Mouse (Mus musculus): ENCODE measurements around the gene Grid2. TPM values are rescaled to one million over a fixed set of nuclear protein-coding genes. Genes with fewer than 3 reads are reported as not detected.

Gene Grid2
- total and polyA plus RNA-seq, 3 experiments, result not detected

- Histone ChIP-seq H3K79me2 (ENCODE audit: control insufficient read depth, insufficient read depth, low read length, poor library complexity) (no peaks in the 10 kb centered on the region), H3K4me1 (ENCODE audit: control insufficient read depth in 1 of 2, insufficient read depth in 2 of 2, low read length in 2 of 2) (no peaks in the 10 kb centered on the region), H3K4me3 (ENCODE audit: control insufficient read depth in 1 of 2, insufficient read depth in 1 of 2, low read depth in 2 of 2, low read length in 2 of 2) (no peak overlapping the region), H3K36me3 (ENCODE audit: control insufficient read depth in 1 of 2, insufficient read depth in 2 of 2, low read length in 2 of 2) (no peaks in the 10 kb centered on the region), H3K9ac (ENCODE audit: control insufficient read depth, low read depth, low read length, poor library complexity, severe bottlenecking) (no peak overlapping the region), H3K27me3 (ENCODE audit: control insufficient read depth in 1 of 2, insufficient read depth in 2 of 2, low read length in 2 of 2) (no peaks in the 10 kb centered on the region), H3K27ac (ENCODE audit: control insufficient read depth, low read depth, low read length) (no peak overlapping the region), H3K9me3 (replicated peaks; ENCODE audit: insufficient read depth, low read length) (no peaks in the 10 kb centered on the region)
- no peak for DNase-seq (ENCODE audit: low read depth, low spot score)
- TF ChIP-seq POLR2AphosphoS5 (IDR thresholded peaks at IDR 0.05; ENCODE audit: borderline replicate concordance, low read depth, low read length), result no peak
- no peak for TF ChIP-seq POLR2AphosphoS2 (IDR thresholded peaks at IDR 0.05; ENCODE audit: low read length)
- no peak for TF ChIP-seq ZC3H11A (IDR thresholded peaks at IDR 0.05; ENCODE audit: low read depth, low read length)
- TF ChIP-seq MAX (IDR thresholded peaks at IDR 0.05; ENCODE audit: low read length), result no peak
- TF ChIP-seq POLR2A (IDR thresholded peaks at IDR 0.05; ENCODE audit: control insufficient read depth in 1 of 2, insufficient read depth in 1 of 2, low read depth in 1 of 2, low read length in 2 of 2, poor library complexity in 1 of 2), result no peak
- TF ChIP-seq MYB (IDR thresholded peaks at IDR 0.05; ENCODE audit: low read depth, low read length), result no peak
- no peak for TF ChIP-seq BHLHE40 (IDR thresholded peaks at IDR 0.05; ENCODE audit: borderline replicate concordance, low read depth, low read length)
- no peak for TF ChIP-seq TCF12 (IDR thresholded peaks at IDR 0.05; ENCODE audit: low read depth, low read length)
- TF ChIP-seq MEF2A (IDR thresholded peaks at IDR 0.05; ENCODE audit: extremely low read depth, insufficient replicate concordance, low read depth, low read length, poor library complexity, severe bottlenecking), result no peak
- no peak for TF ChIP-seq ZNF384 (IDR thresholded peaks at IDR 0.05; ENCODE audit: low read depth, low read length)
- TF ChIP-seq UBTF (IDR thresholded peaks at IDR 0.05; ENCODE audit: borderline replicate concordance, insufficient read depth, low read depth, low read length), result no peak
- no peak for TF ChIP-seq RAD21 (IDR thresholded peaks at IDR 0.05; ENCODE audit: low read depth, low read length)
- no peak for TF ChIP-seq SMC3 (IDR thresholded peaks at IDR 0.05; ENCODE audit: low read depth, low read length)
- no peak for TF ChIP-seq GATA1 (IDR thresholded peaks at IDR 0.05; ENCODE audit: low read depth, low read length)
- TF ChIP-seq HCFC1 (IDR thresholded peaks at IDR 0.05; ENCODE audit: low read depth, low read length), result no peak
- TF ChIP-seq NRF1 (IDR thresholded peaks at IDR 0.05; ENCODE audit: insufficient read depth, low read depth, low read length, poor library complexity, severe bottlenecking), result no peak
- TF ChIP-seq TAL1 (IDR thresholded peaks at IDR 0.05; ENCODE audit: low read length), result no peak
- TF ChIP-seq KAT2A (conservative IDR thresholded peaks at IDR 0.05; ENCODE audit: low read depth, low read length), result no peak
These were observed 892.9 kb downstream of the Grid2 start for GRCm38 (mm10) chr6:64148613-64149012.

- TF ChIP-seq RAD21 (IDR thresholded peaks at IDR 0.05; ENCODE audit: low read depth, low read length), result no peak
- no peak for TF ChIP-seq JUND (IDR thresholded peaks at IDR 0.05; ENCODE audit: low read depth, low read length)
- no peak for TF ChIP-seq E2F4 (IDR thresholded peaks at IDR 0.05; ENCODE audit: borderline replicate concordance, low read depth, low read length)
- H3K4me3 ChIP-seq (ENCODE audit: control insufficient read depth in 1 of 2, insufficient read depth in 1 of 2, low read depth in 2 of 2, low read length in 2 of 2), result no peak overlapping the region
These were observed 919.4 kb downstream of the Grid2 start for GRCm38 (mm10) chr6:64174995-64175612.

More at GRCm38 (mm10) chr6:64174995-64175612, 919.4 kb downstream of the Grid2 start:
- no peak overlapping the region for H3K27ac ChIP-seq (ENCODE audit: control insufficient read depth, low read depth, low read length)
- H3K9me3 ChIP-seq (replicated peaks; ENCODE audit: insufficient read depth, low read length), result no peaks in the 10 kb centered on the region
- no peak for DNase-seq (ENCODE audit: low read depth, low spot score)
- no peak overlapping the region for H3K9ac ChIP-seq (ENCODE audit: control insufficient read depth, low read depth, low read length, poor library complexity, severe bottlenecking)
- H3K4me1 ChIP-seq (ENCODE audit: control insufficient read depth in 1 of 2, insufficient read depth in 2 of 2, low read length in 2 of 2), result no peaks in the 10 kb centered on the region
- no peaks in the 10 kb centered on the region for H3K79me2 ChIP-seq (ENCODE audit: control insufficient read depth, insufficient read depth, low read length, poor library complexity)
- no peaks in the 10 kb centered on the region for H3K36me3 ChIP-seq (ENCODE audit: control insufficient read depth in 1 of 2, insufficient read depth in 2 of 2, low read length in 2 of 2)
- no peaks in the 10 kb centered on the region for H3K27me3 ChIP-seq (ENCODE audit: control insufficient read depth in 1 of 2, insufficient read depth in 2 of 2, low read length in 2 of 2)

All from MEL (cell line).